Mouse (Mus musculus): ENCODE results near the gene Magi1. TPM values are rescaled to one million over a fixed set of nuclear protein-coding genes. Genes with fewer than 3 reads are reported as not detected.

The Magi1 gene
- polyA plus RNA-seq, 1 experiment from 2014 or later = 36.2 TPM

GRCm38 (mm10) chr6:93855806-93856641, 427.7 kb downstream of the Magi1 start:
- peak; percentile 63 for ATAC-seq
- Histone ChIP-seq H3K36me3 (ENCODE audit: control insufficient read depth, insufficient read depth) (no peaks in the 10 kb centered on the region), H3K4me3 (replicated peaks; ENCODE audit: low read length) (no peak overlapping the region), H3K27ac (ENCODE audit: low read length) (peak overlapping the region; percentile 10; the same call in 1 of the 2 replicates), H3K9me3 (ENCODE audit: control insufficient read depth, low read length) (no peaks in the 10 kb centered on the region), H3K4me1 (replicated peaks; ENCODE audit: control insufficient read depth, insufficient read depth, low read length) (peaks cover 15% of the 10 kb centered on the region), H3K9ac (replicated peaks; ENCODE audit: low read depth, low read length) (no peak overlapping the region), H3K27me3 (replicated peaks; ENCODE audit: control insufficient read depth, insufficient read depth, low read length) (no peaks in the 10 kb centered on the region), H3K4me2 (ENCODE audit: low read length) (no peak overlapping the region)
- 40% methylated on average over 8 of the region's 8 CpGs for WGBS

GRCm38 (mm10) chr6:93848942-93849790, 434.6 kb downstream of the Magi1 start:
- Histone ChIP-seq H3K9me3 (ENCODE audit: control insufficient read depth, low read length) (no peaks in the 10 kb centered on the region), H3K4me3 (replicated peaks; ENCODE audit: low read length) (no peak overlapping the region), H3K9ac (replicated peaks; ENCODE audit: low read depth, low read length) (no peak overlapping the region), H3K36me3 (ENCODE audit: control insufficient read depth, insufficient read depth) (no peaks in the 10 kb centered on the region), H3K4me2 (ENCODE audit: low read length) (no peak overlapping the region), H3K27ac (ENCODE audit: low read length) (peak overlapping the region; percentile 79), H3K4me1 (replicated peaks; ENCODE audit: control insufficient read depth, insufficient read depth, low read length) (peaks cover 40% of the 10 kb centered on the region), H3K27me3 (replicated peaks; ENCODE audit: control insufficient read depth, insufficient read depth, low read length) (no peaks in the 10 kb centered on the region)
- peak; percentile 84 for ATAC-seq
- WGBS = 13% methylated on average over 7 of the region's 7 CpGs

GRCm38 (mm10) chr6:93845498-93845897, 438.2 kb downstream of the Magi1 start:
- no peaks in the 10 kb centered on the region for H3K36me3 ChIP-seq (ENCODE audit: control insufficient read depth, insufficient read depth)
- H3K27me3 ChIP-seq (replicated peaks; ENCODE audit: control insufficient read depth, insufficient read depth, low read length) = no peaks in the 10 kb centered on the region
- no peak overlapping the region for H3K27ac ChIP-seq (ENCODE audit: low read length)
- WGBS = 54% methylated on average over 3 of the region's 3 CpGs
- no peak overlapping the region for H3K4me2 ChIP-seq (ENCODE audit: low read length)
- peaks cover 45% of the 10 kb centered on the region for H3K4me1 ChIP-seq (replicated peaks; ENCODE audit: control insufficient read depth, insufficient read depth, low read length)
- no peak overlapping the region for H3K9ac ChIP-seq (replicated peaks; ENCODE audit: low read depth, low read length)
- no peaks in the 10 kb centered on the region for H3K9me3 ChIP-seq (ENCODE audit: control insufficient read depth, low read length)
- 0 out of 2 replicates have a peak, but pooled peaks have one; percentile 30 for ATAC-seq
- no peak overlapping the region for H3K4me3 ChIP-seq (replicated peaks; ENCODE audit: low read length)

- H3K9me3 ChIP-seq (ENCODE audit: control insufficient read depth, low read length) = no peaks in the 10 kb centered on the region
- no peak overlapping the region for H3K4me3 ChIP-seq (replicated peaks; ENCODE audit: low read length)
- no peak for ATAC-seq
- peaks cover 45% of the 10 kb centered on the region for H3K4me1 ChIP-seq (replicated peaks; ENCODE audit: control insufficient read depth, insufficient read depth, low read length)
- H3K36me3 ChIP-seq (ENCODE audit: control insufficient read depth, insufficient read depth) = no peaks in the 10 kb centered on the region
- WGBS = 44% methylated on average over 5 of the region's 5 CpGs
- no peaks in the 10 kb centered on the region for H3K27me3 ChIP-seq (replicated peaks; ENCODE audit: control insufficient read depth, insufficient read depth, low read length)
- 0 out of 2 replicates have a peak overlapping the region, but pooled peaks have one; percentile 12 for H3K27ac ChIP-seq (ENCODE audit: low read length)
- no peak overlapping the region for H3K4me2 ChIP-seq (ENCODE audit: low read length)
- H3K9ac ChIP-seq (replicated peaks; ENCODE audit: low read depth, low read length) = no peak overlapping the region
These were observed 438.6 kb downstream of the Magi1 start for GRCm38 (mm10) chr6:93845080-93845479.

GRCm38 (mm10) chr6:93844576-93844975, 439.1 kb downstream of the Magi1 start:
- Histone ChIP-seq H3K9me3 (ENCODE audit: control insufficient read depth, low read length) (no peaks in the 10 kb centered on the region), H3K4me1 (replicated peaks; ENCODE audit: control insufficient read depth, insufficient read depth, low read length) (peaks cover 40% of the 10 kb centered on the region), H3K9ac (replicated peaks; ENCODE audit: low read depth, low read length) (no peak overlapping the region), H3K4me3 (replicated peaks; ENCODE audit: low read length) (no peak overlapping the region), H3K27ac (ENCODE audit: low read length) (no peak overlapping the region), H3K36me3 (ENCODE audit: control insufficient read depth, insufficient read depth) (no peaks in the 10 kb centered on the region), H3K27me3 (replicated peaks; ENCODE audit: control insufficient read depth, insufficient read depth, low read length) (no peaks in the 10 kb centered on the region), H3K4me2 (ENCODE audit: low read length) (no peak overlapping the region)
- peak; percentile 21 for ATAC-seq
- WGBS = 47% methylated on average over 5 of the region's 5 CpGs

- Histone ChIP-seq H3K4me1 (replicated peaks; ENCODE audit: control insufficient read depth, insufficient read depth, low read length) (peaks cover 12% of the 10 kb centered on the region), H3K9me3 (ENCODE audit: control insufficient read depth, low read length) (no peaks in the 10 kb centered on the region), H3K27ac (ENCODE audit: low read length) (no peak overlapping the region), H3K4me2 (ENCODE audit: low read length) (no peak overlapping the region), H3K36me3 (ENCODE audit: control insufficient read depth, insufficient read depth) (no peaks in the 10 kb centered on the region), H3K27me3 (replicated peaks; ENCODE audit: control insufficient read depth, insufficient read depth, low read length) (no peaks in the 10 kb centered on the region), H3K9ac (replicated peaks; ENCODE audit: low read depth, low read length) (no peak overlapping the region), H3K4me3 (replicated peaks; ENCODE audit: low read length) (no peak overlapping the region)
- 77% methylated on average over 4 of the region's 4 CpGs for WGBS
- ATAC-seq = no peak
These were observed 445.3 kb downstream of the Magi1 start for GRCm38 (mm10) chr6:93838398-93838797.

GRCm38 (mm10) chr6:93836585-93836984, 447.1 kb downstream of the Magi1 start:
- H3K4me2 ChIP-seq (ENCODE audit: low read length) = no peak overlapping the region
- no peaks in the 10 kb centered on the region for H3K9me3 ChIP-seq (ENCODE audit: control insufficient read depth, low read length)
- H3K9ac ChIP-seq (replicated peaks; ENCODE audit: low read depth, low read length) = no peak overlapping the region
- no peaks in the 10 kb centered on the region for H3K36me3 ChIP-seq (ENCODE audit: control insufficient read depth, insufficient read depth)
- H3K4me3 ChIP-seq (replicated peaks; ENCODE audit: low read length) = no peak overlapping the region
- H3K27ac ChIP-seq (ENCODE audit: low read length) = no peak overlapping the region
- no peak for ATAC-seq
- 90% methylated on average over 5 of the region's 5 CpGs for WGBS
- H3K27me3 ChIP-seq (replicated peaks; ENCODE audit: control insufficient read depth, insufficient read depth, low read length) = no peaks in the 10 kb centered on the region
- peaks cover 12% of the 10 kb centered on the region for H3K4me1 ChIP-seq (replicated peaks; ENCODE audit: control insufficient read depth, insufficient read depth, low read length)

- H3K4me1 ChIP-seq (replicated peaks; ENCODE audit: control insufficient read depth, insufficient read depth, low read length) = peaks cover 12% of the 10 kb centered on the region
- H3K4me2 ChIP-seq (ENCODE audit: low read length) = no peak overlapping the region
- no peak overlapping the region for H3K9ac ChIP-seq (replicated peaks; ENCODE audit: low read depth, low read length)
- no peaks in the 10 kb centered on the region for H3K36me3 ChIP-seq (ENCODE audit: control insufficient read depth, insufficient read depth)
- WGBS = 44% methylated on average over 4 of the region's 4 CpGs
- no peak for ATAC-seq
- H3K27me3 ChIP-seq (replicated peaks; ENCODE audit: control insufficient read depth, insufficient read depth, low read length) = no peaks in the 10 kb centered on the region
- no peak overlapping the region for H3K27ac ChIP-seq (ENCODE audit: low read length)
- no peak overlapping the region for H3K4me3 ChIP-seq (replicated peaks; ENCODE audit: low read length)
- no peaks in the 10 kb centered on the region for H3K9me3 ChIP-seq (ENCODE audit: control insufficient read depth, low read length)
These were observed 448.5 kb downstream of the Magi1 start for GRCm38 (mm10) chr6:93835211-93835610.

- no peak for ATAC-seq
- Histone ChIP-seq H3K27ac (ENCODE audit: low read length) (no peak overlapping the region), H3K9ac (replicated peaks; ENCODE audit: low read depth, low read length) (no peak overlapping the region), H3K4me1 (replicated peaks; ENCODE audit: control insufficient read depth, insufficient read depth, low read length) (peaks cover 6% of the 10 kb centered on the region; the same call in 1 of the 2 replicates), H3K4me3 (replicated peaks; ENCODE audit: low read length) (no peak overlapping the region), H3K27me3 (replicated peaks; ENCODE audit: control insufficient read depth, insufficient read depth, low read length) (no peaks in the 10 kb centered on the region), H3K4me2 (ENCODE audit: low read length) (no peak overlapping the region), H3K36me3 (ENCODE audit: control insufficient read depth, insufficient read depth) (no peaks in the 10 kb centered on the region), H3K9me3 (ENCODE audit: control insufficient read depth, low read length) (no peaks in the 10 kb centered on the region)
- 70% methylated on average over 6 of the region's 6 CpGs for WGBS
These were observed 455.5 kb downstream of the Magi1 start for GRCm38 (mm10) chr6:93828262-93828661.

Data from forebrain, embryonic 16.5 days (tissue).